Mouse (Mus musculus) forebrain, embryonic 13.5 days (tissue): ENCODE measurements at regions not wholly inside any gene's neighbourhood (a gene's known extent, or its start where the extent isn't known, plus 50 kb on each side); places are given as distances from the start of the nearest gene placed in this dataset.

Source experiments
- ATAC-seq: fragments of 200-750 bp; cut with Nextera tagmentation; 2 replicates; pipeline ENCODE4 v1.8.0; 2017
- H3K27ac ChIP-seq: fragments of 300-500 bp; sonication (generic); 2 replicates; pipeline ENCODE4 v1.5.1; 2015; ENCODE audit warnings: inconsistent platforms, mild to moderate bottlenecking, moderate library complexity
- H3K27me3 ChIP-seq: fragments of 300-500 bp; sonication (generic); 2 replicates; pipeline ENCODE4 v1.6.1; 2015; ENCODE audit warnings: mild to moderate bottlenecking, inconsistent platforms
- H3K36me3 ChIP-seq: fragments of 300-500 bp; sonication (generic); 2 replicates; pipeline ENCODE4 v1.6.1; 2015; ENCODE audit warnings: mild to moderate bottlenecking, inconsistent platforms; ENCODE audit not compliant: poor library complexity, severe bottlenecking
- H3K4me1 ChIP-seq: fragments of 300-500 bp; sonication (generic); 2 replicates; pipeline ENCODE4 v1.6.1; 2015; ENCODE audit warnings: inconsistent platforms
- H3K4me2 ChIP-seq: fragments of 300-500 bp; sonication (generic); 2 replicates; pipeline ENCODE4 v1.6.1; 2015; ENCODE audit warnings: inconsistent platforms, mild to moderate bottlenecking, moderate library complexity
- H3K4me3 ChIP-seq: fragments of 300-500 bp; sonication (generic); 2 replicates; pipeline ENCODE4 v1.5.1; 2015; ENCODE audit warnings: mild to moderate bottlenecking, inconsistent platforms
- H3K9ac ChIP-seq: fragments of 300-500 bp; sonication (generic); 2 replicates; pipeline ENCODE4 v1.6.1; 2015; ENCODE audit warnings: mild to moderate bottlenecking, inconsistent platforms
- H3K9me3 ChIP-seq: fragments of 300-500 bp; sonication (generic); replicated peaks from 2 replicates; pipeline ENCODE4 v1.6.1; 2016; ENCODE audit warnings: inconsistent platforms
- WGBS: fragments of 180-500 bp; shearing (Covaris S2); methylation state at CpG from one replicate; pipeline ENCODE4 v1.1.7; 2015; 5-methylcytosine and 5-hydroxymethylcytosine counted together

DNA sequence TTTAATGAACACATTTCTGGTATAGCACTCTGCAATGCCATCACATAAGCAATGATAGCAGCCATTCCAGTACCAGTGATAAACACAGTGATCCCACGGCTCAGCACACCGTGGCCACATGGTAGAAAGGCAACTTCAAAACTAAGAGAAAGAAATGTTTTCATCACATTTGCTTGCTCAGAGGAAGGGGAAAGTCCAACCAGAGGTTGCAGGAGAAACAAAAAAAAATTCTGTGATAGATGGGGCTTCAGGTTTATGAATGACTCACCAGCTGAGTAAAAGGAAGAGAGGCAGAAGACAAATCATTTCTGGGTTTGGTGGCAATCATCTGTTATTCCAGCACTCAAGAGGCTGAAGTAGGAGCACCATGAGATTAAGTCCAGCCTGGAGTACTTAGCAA is 103.5 kb downstream of the Gm9733 start:
- Histone ChIP-seq H3K27ac (no peak overlapping the region), H3K4me3 (no peak overlapping the region), H3K9ac (no peak overlapping the region), H3K9me3 (no peaks in the 10 kb centered on the region), H3K27me3 (no peaks in the 10 kb centered on the region), H3K36me3 (no peaks in the 10 kb centered on the region), H3K4me1 (no peaks in the 10 kb centered on the region), H3K4me2 (no peak overlapping the region)
- 94% methylated on average over 2 of the region's 2 CpGs for WGBS
- ATAC-seq: no peak

GRCm38 (mm10) chr3:15230204-15230603 is 101.9 kb downstream of the Gm9733 start:
- Histone ChIP-seq H3K36me3 (no peaks in the 10 kb centered on the region), H3K27ac (no peak overlapping the region), H3K27me3 (no peaks in the 10 kb centered on the region), H3K9me3 (no peaks in the 10 kb centered on the region), H3K9ac (no peak overlapping the region), H3K4me2 (no peak overlapping the region), H3K4me3 (no peak overlapping the region), H3K4me1 (no peaks in the 10 kb centered on the region)
- ATAC-seq: no peak
- 42% methylated on average over 6 of the region's 6 CpGs for WGBS

DNA sequence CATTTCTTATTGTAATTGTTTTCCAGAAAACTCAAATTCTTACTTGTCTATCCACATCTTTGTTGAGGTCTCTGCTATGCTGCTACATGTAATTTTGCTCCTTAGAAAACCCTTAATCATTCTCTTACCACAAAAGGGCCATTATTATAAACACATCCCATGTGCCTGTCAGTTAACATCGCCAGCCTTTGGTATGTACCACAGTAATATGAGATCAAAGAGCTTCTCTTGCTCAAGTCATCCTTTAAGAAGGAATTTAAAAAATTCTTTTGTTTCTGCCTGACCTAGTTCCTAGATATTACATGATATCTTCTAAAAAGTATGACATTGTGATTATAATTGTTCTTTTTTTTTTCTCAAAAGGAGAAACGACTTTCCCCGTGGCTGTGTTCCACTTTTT is 100.7 kb downstream of the Gm9733 start:
- no peak overlapping the region for H3K27ac ChIP-seq
- no peaks in the 10 kb centered on the region for H3K4me1 ChIP-seq
- H3K4me2 ChIP-seq: no peak overlapping the region
- ATAC-seq: no peak
- no peaks in the 10 kb centered on the region for H3K36me3 ChIP-seq
- 48% methylated on average over 3 of the region's 3 CpGs for WGBS
- no peak overlapping the region for H3K9ac ChIP-seq
- H3K9me3 ChIP-seq: no peaks in the 10 kb centered on the region
- H3K4me3 ChIP-seq: no peak overlapping the region
- H3K27me3 ChIP-seq: no peaks in the 10 kb centered on the region

GRCm38 (mm10) chr3:15237817-15238432 is 94.2 kb downstream of the Gm9733 start:
- Histone ChIP-seq H3K4me2 (no peak overlapping the region), H3K27ac (no peak overlapping the region), H3K4me3 (no peak overlapping the region), H3K27me3 (no peaks in the 10 kb centered on the region), H3K4me1 (no peaks in the 10 kb centered on the region), H3K36me3 (no peaks in the 10 kb centered on the region), H3K9ac (no peak overlapping the region), H3K9me3 (no peaks in the 10 kb centered on the region)
- ATAC-seq: peak; percentile 77
- WGBS: 81% methylated on average over 5 of the region's 5 CpGs

DNA sequence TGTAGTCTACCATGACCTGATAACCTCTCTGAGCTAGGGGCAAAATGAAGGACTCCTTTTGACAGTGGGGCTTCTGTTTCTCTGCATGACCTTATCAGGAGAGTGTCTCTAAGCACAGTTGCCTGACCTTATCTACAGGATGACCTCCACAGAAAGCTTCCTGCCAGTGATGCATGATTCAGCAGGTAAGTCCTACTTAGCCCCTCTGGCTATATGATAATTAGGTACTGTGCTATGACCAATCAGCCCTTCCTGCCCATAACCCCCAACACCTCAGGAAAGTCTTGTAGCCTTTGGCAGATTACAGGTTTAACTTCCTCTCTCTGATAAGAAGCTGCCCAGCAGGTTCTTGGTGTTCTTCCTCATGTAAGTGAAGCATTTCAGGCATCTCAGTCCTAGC is 89.7 kb downstream of the Gm9733 start:
- H3K9ac ChIP-seq: no peak overlapping the region
- no peak overlapping the region for H3K4me2 ChIP-seq
- H3K27me3 ChIP-seq: no peaks in the 10 kb centered on the region
- no peaks in the 10 kb centered on the region for H3K36me3 ChIP-seq
- no peak for ATAC-seq
- H3K4me1 ChIP-seq: no peaks in the 10 kb centered on the region
- H3K9me3 ChIP-seq: no peaks in the 10 kb centered on the region
- no peak overlapping the region for H3K27ac ChIP-seq
- no peak overlapping the region for H3K4me3 ChIP-seq

DNA sequence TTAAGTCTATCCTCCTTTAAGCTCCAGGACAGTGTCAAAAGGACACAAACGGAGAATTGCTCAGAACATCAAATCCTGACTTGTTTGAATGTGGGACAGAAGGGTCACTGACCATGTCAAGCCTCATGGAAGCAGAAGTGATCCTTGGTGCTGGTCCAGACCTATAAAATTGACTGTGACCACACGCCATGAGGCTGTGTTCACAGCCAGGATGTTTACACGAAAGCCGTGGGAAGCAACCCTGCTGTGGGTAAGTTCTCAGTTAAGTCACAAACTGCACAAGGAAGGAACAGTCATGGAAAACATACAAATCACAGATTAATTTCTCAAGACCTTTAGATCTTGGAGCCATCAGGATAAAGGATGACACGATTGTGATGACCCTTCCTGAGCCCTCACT is 88.5 kb downstream of the Gm9733 start:
- no peak for ATAC-seq
- no peaks in the 10 kb centered on the region for H3K36me3 ChIP-seq
- no peak overlapping the region for H3K4me3 ChIP-seq
- WGBS: 82% methylated on average over 5 of the region's 5 CpGs
- H3K27ac ChIP-seq: no peak overlapping the region
- H3K4me1 ChIP-seq: no peaks in the 10 kb centered on the region
- H3K9me3 ChIP-seq: no peaks in the 10 kb centered on the region
- no peak overlapping the region for H3K9ac ChIP-seq
- H3K27me3 ChIP-seq: no peaks in the 10 kb centered on the region
- no peak overlapping the region for H3K4me2 ChIP-seq

DNA sequence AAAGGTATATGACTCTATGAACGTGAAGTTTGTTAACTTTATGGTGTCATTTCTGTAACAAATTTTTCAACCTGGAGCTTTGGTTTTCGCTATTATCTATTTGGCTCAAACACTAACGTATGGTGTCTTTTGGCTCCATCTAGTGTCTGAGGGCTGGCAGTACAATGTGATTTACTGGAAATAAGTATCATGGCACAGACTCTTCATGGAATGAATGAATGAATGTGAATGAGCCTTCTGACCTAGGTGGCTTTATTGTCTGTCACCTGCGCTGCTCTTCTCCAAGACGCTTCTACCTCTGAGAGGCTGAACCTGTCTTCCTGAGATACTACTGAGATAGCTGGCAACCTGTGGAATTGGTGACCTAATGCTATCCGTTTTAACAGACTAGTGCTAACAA is 87.1 kb downstream of the Gm9733 start:
- no peak overlapping the region for H3K9ac ChIP-seq
- no peaks in the 10 kb centered on the region for H3K4me1 ChIP-seq
- ATAC-seq: peak; percentile 66

More for the DNA sequence above, 87.1 kb downstream of the Gm9733 start:
- no peak overlapping the region for H3K4me2 ChIP-seq
- no peak overlapping the region for H3K4me3 ChIP-seq
- H3K9me3 ChIP-seq: no peaks in the 10 kb centered on the region
- H3K27me3 ChIP-seq: no peaks in the 10 kb centered on the region
- no peak overlapping the region for H3K27ac ChIP-seq
- 22% methylated on average over 6 of the region's 6 CpGs for WGBS
- H3K36me3 ChIP-seq: no peaks in the 10 kb centered on the region
